Mouse (Mus musculus) macrophage (primary cell): ENCODE data around the gene Ermard. TPM values are rescaled to one million over a fixed set of nuclear protein-coding genes. Genes with fewer than 3 reads are reported as not detected.
A peak's percentile ranks its signal among the peaks of the same experiment; 100 is the strongest.
"Not testable (repeated sequence)": the region's sequence is repeated elsewhere in the genome, so short reads cannot be mapped to it uniquely, and the experiment has no call there.

Experiments
- H3K27ac ChIP-seq: fragments of 350-480 bp; formaldehyde crosslinking; 2 replicates; pipeline ENCODE4 v1.9.0; 2021
- H3K36me3 ChIP-seq: fragments of 350-480 bp; formaldehyde crosslinking; 2 replicates; pipeline ENCODE4 v1.9.0; 2021; ENCODE audit errors: inconsistent target
- H3K4me3 ChIP-seq: fragments of 350-480 bp; formaldehyde crosslinking; 2 replicates; pipeline ENCODE4 v1.9.0; 2021; ENCODE audit errors: inconsistent target
- H3K79me2 ChIP-seq: fragments of 350-480 bp; formaldehyde crosslinking; 2 replicates; pipeline ENCODE4 v1.9.0; 2021; ENCODE audit errors: inconsistent target
- WGBS: methylation state at CpG from one replicate; pipeline ENCODE4 v1.1.7; 2026; ENCODE audit warnings: inconsistent platforms; ENCODE audit not compliant: missing documents; 5-methylcytosine and 5-hydroxymethylcytosine counted together
- polyA plus RNA-seq: library from polyadenylated mRNA; stranded (reverse); fragments of 250-400 nt; gene quantifications from 3 replicates; pipeline ENCODE4 v1.2.4, GENCODE M21; 2018; ENCODE audit warnings: inconsistent platforms
- total RNA-seq, 78 experiments: library from RNA; depleted of rRNA; stranded (reverse); fragments of 250-400 nt; gene quantifications; 1 replicate in 9 of 78; 2 replicates in 24 of 78; 3 replicates in 43 of 78; 4 replicates in 2 of 78; pipeline ENCODE4 v1.2.4; 2018; ENCODE audit warnings: inconsistent platforms in 56 of 78

Ermard gene
- total RNA-seq (2018; cell fraction: chromatin; rRNA removed) = 100 to 1,000 TPM; 180 to 889 (median 618) TPM
- total RNA-seq (2018; cell fraction: cytosol; rRNA removed) = 10 to 100 TPM; 21.0 to 73.1 (median 36.9) TPM
- total RNA-seq (2018; cell fraction: nucleus; rRNA removed) = 100 to 1,000 TPM; 153 to 597 (median 296) TPM
- 29.8 to 80.0 TPM (median 31.1 TPM) in 3 replicates for polyA plus RNA-seq

DNA sequence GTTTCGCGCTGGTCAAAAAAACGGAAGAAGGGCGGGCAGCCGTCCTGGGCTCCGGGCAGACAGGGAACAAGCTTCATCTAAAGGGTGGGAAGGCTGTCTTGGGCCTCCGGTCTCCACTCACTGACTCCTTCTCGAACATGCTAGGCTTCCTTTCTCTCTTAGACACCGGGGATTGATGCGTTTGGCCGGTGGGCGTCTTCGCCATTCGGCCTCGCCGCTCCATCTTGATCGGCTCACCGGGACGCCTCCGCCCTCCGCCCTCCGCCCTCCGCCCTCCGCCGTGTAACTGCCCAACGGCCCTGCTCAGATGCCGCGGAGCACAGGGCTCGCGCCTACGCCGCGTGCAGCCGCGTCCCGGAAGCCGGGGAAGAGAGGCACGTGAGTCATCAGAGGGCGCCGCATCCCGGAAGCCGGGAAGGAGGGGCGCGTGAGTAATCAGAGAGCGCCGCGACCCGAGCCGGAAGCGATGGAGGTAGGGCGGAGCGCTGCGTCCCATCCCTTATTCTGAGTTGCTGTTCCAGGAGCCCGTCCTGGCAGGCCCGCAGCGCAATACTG, at the start of gene Ermard, which contains the start of the genes Tcte3 and Gm3448:
Ermard (plus strand) TSS at position 34 of the 555 bp plus-strand sequence.
Tcte3 (minus strand) TSS at position 314 of the 555 bp plus-strand sequence.
Gm3448 (minus strand) TSS at position 363 of the 555 bp plus-strand sequence.
- WGBS = no CpG with 5 or more reads among the region's 56 CpGs

DNA sequence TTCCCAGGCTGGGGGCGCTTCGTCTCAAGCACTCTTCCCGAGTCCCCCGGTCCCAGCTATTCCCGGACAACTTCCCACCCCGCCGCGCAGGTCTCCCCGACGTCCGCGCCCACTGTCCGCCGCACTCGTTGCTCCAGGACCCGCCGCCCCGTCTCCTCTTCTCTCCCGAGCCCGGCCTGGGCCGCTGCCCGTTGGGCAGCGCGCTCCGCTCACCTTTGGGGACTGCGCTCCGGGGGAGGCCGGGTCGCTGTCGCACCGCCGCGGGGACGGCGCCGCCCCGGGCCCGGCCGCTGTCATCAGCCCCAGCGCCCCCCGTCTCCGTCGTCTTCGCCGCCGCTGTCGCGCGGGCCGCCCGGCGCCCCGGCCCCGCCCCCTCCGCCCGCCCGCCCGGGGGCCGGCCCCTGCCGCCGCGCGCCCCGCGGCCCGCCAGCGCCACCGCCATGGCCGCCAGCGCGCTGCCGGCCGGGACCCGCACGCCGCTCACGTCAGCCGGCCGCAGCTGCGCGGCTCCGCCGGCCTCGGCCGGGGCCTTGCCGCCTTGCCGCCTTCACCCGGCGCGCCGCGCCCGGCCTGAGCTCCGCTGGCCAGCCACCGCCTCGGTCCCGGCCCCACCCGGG, 48.4 kb upstream of the Ermard start:
- not testable (repeated sequence) for H3K36me3 ChIP-seq, H3K79me2 ChIP-seq, H3K4me3 ChIP-seq, H3K27ac ChIP-seq
- WGBS = no CpG with 5 or more reads among the region's 98 CpGs

More for the DNA sequence above, at the start of gene Ermard, which contains the start of the genes Tcte3 and Gm3448:
- not testable (repeated sequence) for H3K79me2 ChIP-seq, H3K4me3 ChIP-seq, H3K36me3 ChIP-seq, H3K27ac ChIP-seq

DNA sequence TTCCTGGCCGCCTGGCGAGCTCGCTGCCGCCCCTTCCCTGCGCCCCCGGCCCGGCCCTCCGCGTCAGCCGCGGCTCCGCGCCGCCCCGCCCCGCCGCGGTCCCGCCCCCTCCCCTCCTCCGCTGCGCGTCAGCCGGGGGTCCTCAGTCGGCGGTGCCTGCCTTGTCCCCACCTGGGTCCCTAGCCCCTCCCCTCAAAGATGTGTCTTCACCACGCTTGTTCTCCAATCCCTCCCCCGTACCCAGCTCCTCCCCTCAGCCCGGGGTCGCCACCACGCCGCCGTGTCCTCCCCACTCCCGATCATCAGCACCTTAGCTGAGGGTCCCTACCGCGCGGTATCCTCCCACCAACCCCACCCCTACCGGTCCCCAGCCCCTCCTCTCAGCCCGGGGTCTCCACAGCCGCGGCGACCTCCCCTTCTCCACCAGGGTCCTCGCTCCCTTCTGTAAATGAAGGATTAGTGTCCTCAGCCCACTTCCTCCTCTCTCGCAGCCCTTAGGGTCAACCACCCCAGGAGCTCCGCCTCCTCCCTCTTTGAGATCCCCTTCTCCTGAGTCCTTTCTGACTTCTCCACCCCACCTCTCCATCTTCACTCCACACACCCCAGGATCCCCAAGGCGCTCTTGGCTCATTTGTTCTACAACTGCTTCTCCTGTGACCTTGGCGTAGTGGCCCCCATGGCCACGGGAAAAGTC, 47.7 kb upstream of the Ermard start:
- WGBS = no CpG with 5 or more reads among the region's 47 CpGs
- H3K27ac ChIP-seq = not testable (repeated sequence)

DNA sequence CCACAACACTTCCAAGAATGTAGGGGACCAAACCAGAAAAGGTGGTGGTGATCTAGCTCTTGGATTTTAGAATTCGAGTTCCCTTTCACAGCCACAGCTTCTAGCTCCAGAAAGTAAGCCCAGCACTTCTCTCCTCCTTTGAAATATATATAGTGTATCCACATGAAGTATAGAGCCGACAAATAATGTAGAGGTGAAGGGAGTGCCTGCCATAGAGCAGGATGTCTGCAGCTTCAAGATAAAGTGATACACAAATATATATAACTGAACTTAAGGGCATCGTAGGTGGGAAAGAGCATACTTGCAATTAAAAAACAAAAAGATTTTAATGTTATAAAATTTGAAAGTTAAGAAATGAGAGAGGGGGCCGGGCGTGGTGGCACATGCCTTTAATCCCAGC, 46.9 kb upstream of the Ermard start:
- not testable (repeated sequence) for H3K79me2 ChIP-seq, H3K4me3 ChIP-seq, H3K36me3 ChIP-seq, H3K27ac ChIP-seq
- no CpG with 5 or more reads among the region's 5 CpGs for WGBS

More for the DNA sequence above, 47.7 kb upstream of the Ermard start:
- not testable (repeated sequence) for H3K4me3 ChIP-seq, H3K79me2 ChIP-seq, H3K36me3 ChIP-seq

DNA sequence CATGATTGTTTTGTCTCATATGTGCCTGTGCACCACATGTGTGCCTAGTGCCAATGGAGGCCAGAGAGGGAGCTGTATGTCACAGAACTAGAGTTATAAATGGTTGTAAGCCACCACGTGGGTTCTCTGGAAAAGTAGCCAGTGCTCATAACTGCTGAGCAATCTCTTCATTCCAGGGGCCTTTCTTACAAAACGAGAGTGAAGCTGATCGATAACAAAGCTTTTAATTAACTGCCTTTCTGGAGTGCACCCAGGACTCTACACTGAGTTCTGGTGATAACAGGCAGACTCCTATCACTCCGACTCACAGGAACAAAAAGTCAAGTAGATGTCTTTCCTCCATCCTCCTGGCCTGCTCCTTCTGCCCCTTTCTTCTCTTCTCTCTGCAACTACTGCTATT, 41.0 kb upstream of the Ermard start:
- H3K36me3 ChIP-seq, H3K79me2 ChIP-seq, H3K27ac ChIP-seq, H3K4me3 ChIP-seq: not testable (repeated sequence)
- WGBS = no CpG with 5 or more reads among the region's 4 CpGs

DNA sequence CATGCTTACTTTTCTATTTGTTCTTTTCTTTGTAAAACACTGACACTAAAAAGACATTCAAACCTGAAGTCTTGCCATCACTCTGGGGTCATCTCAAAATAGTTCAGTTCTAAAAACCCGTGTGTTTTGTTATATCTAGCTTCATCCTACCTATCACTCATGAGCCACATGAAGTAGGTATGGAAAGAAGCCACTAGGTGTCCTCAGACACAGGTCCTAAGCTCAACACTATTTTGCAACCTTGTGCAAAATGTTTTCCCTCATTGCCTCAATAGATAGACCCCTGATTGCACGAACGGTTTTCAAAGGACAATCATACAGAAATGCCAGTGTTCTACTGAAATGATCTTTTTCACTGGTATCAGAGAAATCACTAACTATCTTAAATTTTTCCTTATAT, 31.9 kb upstream of the Ermard start:
- no CpG with 5 or more reads among the region's 3 CpGs for WGBS
- H3K27ac ChIP-seq, H3K36me3 ChIP-seq, H3K79me2 ChIP-seq, H3K4me3 ChIP-seq: not testable (repeated sequence)

DNA sequence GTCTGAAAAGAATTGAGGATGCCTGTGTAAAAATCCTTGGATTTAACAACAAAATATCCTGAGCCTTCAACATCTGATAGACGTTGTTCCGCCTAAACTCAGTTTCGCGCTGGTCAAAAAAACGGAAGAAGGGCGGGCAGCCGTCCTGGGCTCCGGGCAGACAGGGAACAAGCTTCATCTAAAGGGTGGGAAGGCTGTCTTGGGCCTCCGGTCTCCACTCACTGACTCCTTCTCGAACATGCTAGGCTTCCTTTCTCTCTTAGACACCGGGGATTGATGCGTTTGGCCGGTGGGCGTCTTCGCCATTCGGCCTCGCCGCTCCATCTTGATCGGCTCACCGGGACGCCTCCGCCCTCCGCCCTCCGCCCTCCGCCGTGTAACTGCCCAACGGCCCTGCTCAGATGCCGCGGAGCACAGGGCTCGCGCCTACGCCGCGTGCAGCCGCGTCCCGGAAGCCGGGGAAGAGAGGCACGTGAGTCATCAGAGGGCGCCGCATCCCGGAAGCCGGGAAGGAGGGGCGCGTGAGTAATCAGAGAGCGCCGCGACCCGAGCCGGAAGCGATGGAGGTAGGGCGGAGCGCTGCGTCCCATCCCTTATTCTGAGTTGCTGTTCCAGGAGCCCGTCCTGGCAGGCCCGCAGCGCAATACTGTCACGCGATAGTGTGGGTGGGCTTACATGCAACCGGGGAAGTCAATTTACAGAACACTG, 31.1 kb upstream of the Ermard start, which contains the start of gene Gm3435:
Gm3435 (plus strand) TSS at position 471 of the 708 bp plus-strand sequence.
- H3K27ac ChIP-seq, H3K36me3 ChIP-seq, H3K4me3 ChIP-seq, H3K79me2 ChIP-seq: not testable (repeated sequence)
- no CpG with 5 or more reads among the region's 60 CpGs for WGBS

DNA sequence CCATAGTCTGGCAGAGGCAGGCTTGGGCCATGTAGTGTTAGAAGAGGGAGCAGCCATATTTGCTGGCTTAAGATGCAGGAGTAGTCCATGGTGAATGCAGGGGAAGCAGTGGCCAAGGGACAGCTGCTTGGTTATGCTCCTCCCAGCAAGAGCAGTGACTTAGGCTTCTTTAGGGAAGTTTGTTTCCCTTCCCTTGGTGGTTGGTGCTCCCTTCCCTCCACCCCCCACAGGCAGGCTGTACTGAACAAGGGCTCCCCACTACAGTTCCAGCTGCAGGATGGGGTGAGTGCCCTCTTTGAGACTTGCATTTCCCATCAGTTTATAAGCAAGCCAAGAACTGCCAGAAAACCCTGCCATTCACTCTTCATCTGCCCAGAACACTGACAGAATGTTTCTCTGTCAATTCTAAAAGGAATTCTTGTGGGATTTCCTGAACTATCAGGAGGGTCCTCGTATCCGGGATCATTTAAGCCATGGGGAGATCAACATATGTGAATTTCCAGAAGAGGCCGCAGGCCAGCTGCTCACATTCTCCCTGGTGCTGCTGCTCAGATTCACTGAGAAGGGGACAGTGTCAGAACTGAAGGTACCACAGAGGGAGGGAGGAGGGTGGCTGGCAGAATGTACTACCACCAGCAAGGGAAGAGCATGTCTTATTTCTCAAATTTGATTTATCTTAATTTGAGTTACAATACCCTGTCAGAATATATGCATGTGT, 19.3 kb upstream of the Ermard start:
- not testable (repeated sequence) for H3K79me2 ChIP-seq, H3K36me3 ChIP-seq, H3K4me3 ChIP-seq
- H3K27ac ChIP-seq = peak overlapping the region; percentile 78
- no CpG with 5 or more reads among the region's 3 CpGs for WGBS

DNA sequence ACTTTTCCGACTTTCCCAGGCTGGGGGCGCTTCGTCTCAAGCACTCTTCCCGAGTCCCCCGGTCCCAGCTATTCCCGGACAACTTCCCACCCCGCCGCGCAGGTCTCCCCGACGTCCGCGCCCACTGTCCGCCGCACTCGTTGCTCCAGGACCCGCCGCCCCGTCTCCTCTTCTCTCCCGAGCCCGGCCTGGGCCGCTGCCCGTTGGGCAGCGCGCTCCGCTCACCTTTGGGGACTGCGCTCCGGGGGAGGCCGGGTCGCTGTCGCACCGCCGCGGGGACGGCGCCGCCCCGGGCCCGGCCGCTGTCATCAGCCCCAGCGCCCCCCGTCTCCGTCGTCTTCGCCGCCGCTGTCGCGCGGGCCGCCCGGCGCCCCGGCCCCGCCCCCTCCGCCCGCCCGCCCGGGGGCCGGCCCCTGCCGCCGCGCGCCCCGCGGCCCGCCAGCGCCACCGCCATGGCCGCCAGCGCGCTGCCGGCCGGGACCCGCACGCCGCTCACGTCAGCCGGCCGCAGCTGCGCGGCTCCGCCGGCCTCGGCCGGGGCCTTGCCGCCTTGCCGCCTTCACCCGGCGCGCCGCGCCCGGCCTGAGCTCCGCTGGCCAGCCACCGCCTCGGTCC, 17.0 kb upstream of the Ermard start:
- H3K4me3 ChIP-seq, H3K79me2 ChIP-seq, H3K27ac ChIP-seq, H3K36me3 ChIP-seq: not testable (repeated sequence)
- no CpG with 5 or more reads among the region's 97 CpGs for WGBS

DNA sequence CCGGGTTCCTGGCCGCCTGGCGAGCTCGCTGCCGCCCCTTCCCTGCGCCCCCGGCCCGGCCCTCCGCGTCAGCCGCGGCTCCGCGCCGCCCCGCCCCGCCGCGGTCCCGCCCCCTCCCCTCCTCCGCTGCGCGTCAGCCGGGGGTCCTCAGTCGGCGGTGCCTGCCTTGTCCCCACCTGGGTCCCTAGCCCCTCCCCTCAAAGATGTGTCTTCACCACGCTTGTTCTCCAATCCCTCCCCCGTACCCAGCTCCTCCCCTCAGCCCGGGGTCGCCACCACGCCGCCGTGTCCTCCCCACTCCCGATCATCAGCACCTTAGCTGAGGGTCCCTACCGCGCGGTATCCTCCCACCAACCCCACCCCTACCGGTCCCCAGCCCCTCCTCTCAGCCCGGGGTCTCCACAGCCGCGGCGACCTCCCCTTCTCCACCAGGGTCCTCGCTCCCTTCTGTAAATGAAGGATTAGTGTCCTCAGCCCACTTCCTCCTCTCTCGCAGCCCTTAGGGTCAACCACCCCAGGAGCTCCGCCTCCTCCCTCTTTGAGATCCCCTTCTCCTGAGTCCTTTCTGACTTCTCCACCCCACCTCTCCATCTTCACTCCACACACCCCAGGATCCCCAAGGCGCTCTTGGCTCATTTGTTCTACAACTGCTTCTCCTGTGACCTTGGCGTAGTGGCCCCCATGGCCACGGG, 16.4 kb upstream of the Ermard start:
- H3K36me3 ChIP-seq, H3K27ac ChIP-seq, H3K79me2 ChIP-seq, H3K4me3 ChIP-seq: not testable (repeated sequence)
- no CpG with 5 or more reads among the region's 48 CpGs for WGBS

DNA sequence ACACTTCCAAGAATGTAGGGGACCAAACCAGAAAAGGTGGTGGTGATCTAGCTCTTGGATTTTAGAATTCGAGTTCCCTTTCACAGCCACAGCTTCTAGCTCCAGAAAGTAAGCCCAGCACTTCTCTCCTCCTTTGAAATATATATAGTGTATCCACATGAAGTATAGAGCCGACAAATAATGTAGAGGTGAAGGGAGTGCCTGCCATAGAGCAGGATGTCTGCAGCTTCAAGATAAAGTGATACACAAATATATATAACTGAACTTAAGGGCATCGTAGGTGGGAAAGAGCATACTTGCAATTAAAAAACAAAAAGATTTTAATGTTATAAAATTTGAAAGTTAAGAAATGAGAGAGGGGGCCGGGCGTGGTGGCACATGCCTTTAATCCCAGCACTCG, 15.5 kb upstream of the Ermard start:
- not testable (repeated sequence) for H3K79me2 ChIP-seq, H3K4me3 ChIP-seq, H3K27ac ChIP-seq, H3K36me3 ChIP-seq
- no CpG with 5 or more reads among the region's 6 CpGs for WGBS

DNA sequence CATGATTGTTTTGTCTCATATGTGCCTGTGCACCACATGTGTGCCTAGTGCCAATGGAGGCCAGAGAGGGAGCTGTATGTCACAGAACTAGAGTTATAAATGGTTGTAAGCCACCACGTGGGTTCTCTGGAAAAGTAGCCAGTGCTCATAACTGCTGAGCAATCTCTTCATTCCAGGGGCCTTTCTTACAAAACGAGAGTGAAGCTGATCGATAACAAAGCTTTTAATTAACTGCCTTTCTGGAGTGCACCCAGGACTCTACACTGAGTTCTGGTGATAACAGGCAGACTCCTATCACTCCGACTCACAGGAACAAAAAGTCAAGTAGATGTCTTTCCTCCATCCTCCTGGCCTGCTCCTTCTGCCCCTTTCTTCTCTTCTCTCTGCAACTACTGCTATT, 9.6 kb upstream of the Ermard start:
- not testable (repeated sequence) for H3K27ac ChIP-seq, H3K79me2 ChIP-seq, H3K36me3 ChIP-seq, H3K4me3 ChIP-seq
- no CpG with 5 or more reads among the region's 4 CpGs for WGBS

DNA sequence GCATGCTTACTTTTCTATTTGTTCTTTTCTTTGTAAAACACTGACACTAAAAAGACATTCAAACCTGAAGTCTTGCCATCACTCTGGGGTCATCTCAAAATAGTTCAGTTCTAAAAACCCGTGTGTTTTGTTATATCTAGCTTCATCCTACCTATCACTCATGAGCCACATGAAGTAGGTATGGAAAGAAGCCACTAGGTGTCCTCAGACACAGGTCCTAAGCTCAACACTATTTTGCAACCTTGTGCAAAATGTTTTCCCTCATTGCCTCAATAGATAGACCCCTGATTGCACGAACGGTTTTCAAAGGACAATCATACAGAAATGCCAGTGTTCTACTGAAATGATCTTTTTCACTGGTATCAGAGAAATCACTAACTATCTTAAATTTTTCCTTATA, 553 bp upstream of the Ermard start:
- H3K36me3 ChIP-seq, H3K79me2 ChIP-seq, H3K27ac ChIP-seq, H3K4me3 ChIP-seq: not testable (repeated sequence)
- no CpG with 5 or more reads among the region's 3 CpGs for WGBS
